Mouse (Mus musculus): Measurements from ENCODE around the gene Bcl2l2.

Bcl2l2 gene

GRCm38 (mm10) chr14:54936831-54937160, 53.6 kb downstream of the Bcl2l2 start:
- DNase-seq (ENCODE audit: extremely low spot score) = no peak

DNA sequence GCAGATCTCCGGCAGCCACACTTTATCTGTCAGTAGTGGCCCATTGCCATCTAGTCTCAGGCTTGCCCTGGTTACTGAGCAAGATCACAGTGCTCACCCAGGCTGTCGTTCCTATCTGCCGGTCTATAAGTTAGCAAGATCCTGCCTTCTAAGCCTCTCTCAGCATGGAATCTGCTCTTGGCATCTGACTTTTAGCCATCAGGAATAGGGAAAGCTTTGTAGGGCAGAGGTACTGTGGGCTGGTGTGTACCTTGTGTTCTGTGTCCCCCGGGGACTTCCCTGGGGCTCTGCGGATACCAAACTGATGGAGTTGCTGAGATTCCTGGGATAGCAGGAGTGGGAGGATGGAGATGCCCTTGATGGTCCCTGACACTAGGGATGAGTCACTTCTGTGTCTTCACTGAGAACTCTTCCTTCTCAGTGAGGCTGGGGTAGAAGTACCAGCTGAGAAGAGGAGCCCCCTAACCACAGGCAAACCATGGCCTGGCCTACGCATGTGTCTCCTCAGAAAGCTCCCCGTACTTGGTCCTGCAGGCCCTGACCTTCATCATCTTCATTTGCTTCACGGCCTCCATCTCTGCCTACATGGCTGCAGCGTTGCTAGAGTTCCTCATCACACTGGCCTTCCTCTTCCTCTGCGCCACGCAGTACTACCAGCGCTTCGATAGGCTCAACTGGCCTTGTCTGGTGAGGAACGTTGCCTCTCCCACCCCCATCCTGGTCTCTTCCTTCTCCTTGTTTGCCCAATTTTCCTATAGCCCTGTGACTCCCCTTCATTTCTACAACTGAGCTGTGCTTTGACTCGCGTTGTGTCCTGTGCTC, 54.4 kb downstream of the Bcl2l2 start:
- DNase-seq (ENCODE audit: extremely low spot score) = no peak

All from embryo, embryonic 9.5 days (tissue).